Mouse (Mus musculus): ENCODE data around the gene Cfl1. TPM values are rescaled to one million over a fixed set of nuclear protein-coding genes. Genes with fewer than 3 reads are reported as not detected.

Cfl1 gene
- polyA plus RNA-seq, 1 experiment, result 151 TPM

DNA sequence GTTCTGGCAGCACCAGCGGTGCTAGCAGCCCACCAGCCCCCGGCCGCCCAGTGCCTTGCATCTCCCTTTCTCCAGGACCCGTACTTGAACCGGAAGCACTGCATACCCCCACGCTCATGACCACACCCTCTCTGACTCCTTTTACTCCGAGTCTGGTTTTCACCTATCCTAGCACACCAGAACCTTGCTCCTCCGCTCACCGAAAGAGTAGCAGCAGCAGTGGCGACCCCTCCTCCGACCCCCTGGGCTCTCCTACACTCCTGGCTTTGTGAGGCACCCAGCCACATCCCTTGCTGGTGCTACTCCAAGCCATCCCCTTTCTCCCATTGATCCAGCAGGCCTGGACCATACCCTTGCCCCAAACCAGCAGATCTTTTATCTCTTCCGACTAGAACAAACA lies 35.2 kb upstream of the Cfl1 start:
- H3K4me3 ChIP-seq (replicated peaks), result no peak overlapping the region
- H3K36me3 ChIP-seq (ENCODE audit: control insufficient read depth), result peaks cover 7% of the 10 kb centered on the region
- H3K4me1 ChIP-seq (ENCODE audit: control insufficient read depth), result peaks cover 50% of the 10 kb centered on the region
- H3K9me3 ChIP-seq (ENCODE audit: control insufficient read depth, low read length), result no peaks in the 10 kb centered on the region
- H3K27me3 ChIP-seq (ENCODE audit: control insufficient read depth), result peaks cover 20% of the 10 kb centered on the region
- TF ChIP-seq GATA1 (IDR thresholded peaks at IDR 0.05; ENCODE audit: low read length), result no peak
- TF ChIP-seq TAL1 (IDR thresholded peaks at IDR 0.05; ENCODE audit: low read length), result no peak

DNA sequence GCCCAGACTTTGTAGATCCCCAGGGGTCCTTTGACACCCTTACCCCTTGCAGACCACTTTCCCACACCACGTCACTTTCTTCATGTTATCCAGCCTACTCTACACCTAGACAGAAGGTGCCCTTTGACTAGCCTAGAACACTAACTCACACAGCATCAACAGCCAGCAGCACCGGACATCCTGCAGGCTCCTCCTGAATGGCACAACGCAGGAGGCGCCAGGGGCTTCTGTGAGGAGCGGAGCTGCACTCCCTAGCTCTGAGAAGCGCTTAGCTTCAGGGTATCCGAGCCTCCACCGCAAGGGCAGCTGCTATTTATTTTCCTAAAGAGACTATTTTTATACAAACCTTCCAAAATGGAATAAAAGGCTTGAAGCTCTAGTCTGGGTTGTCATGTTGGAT lies 34.7 kb upstream of the Cfl1 start:
- Histone ChIP-seq H3K4me3 (replicated peaks) (no peak overlapping the region), H3K4me1 (ENCODE audit: control insufficient read depth) (peaks cover 54% of the 10 kb centered on the region)
- TF ChIP-seq TAL1 (IDR thresholded peaks at IDR 0.05; ENCODE audit: low read length) (no peak), GATA1 (IDR thresholded peaks at IDR 0.05; ENCODE audit: low read length) (no peak)

DNA sequence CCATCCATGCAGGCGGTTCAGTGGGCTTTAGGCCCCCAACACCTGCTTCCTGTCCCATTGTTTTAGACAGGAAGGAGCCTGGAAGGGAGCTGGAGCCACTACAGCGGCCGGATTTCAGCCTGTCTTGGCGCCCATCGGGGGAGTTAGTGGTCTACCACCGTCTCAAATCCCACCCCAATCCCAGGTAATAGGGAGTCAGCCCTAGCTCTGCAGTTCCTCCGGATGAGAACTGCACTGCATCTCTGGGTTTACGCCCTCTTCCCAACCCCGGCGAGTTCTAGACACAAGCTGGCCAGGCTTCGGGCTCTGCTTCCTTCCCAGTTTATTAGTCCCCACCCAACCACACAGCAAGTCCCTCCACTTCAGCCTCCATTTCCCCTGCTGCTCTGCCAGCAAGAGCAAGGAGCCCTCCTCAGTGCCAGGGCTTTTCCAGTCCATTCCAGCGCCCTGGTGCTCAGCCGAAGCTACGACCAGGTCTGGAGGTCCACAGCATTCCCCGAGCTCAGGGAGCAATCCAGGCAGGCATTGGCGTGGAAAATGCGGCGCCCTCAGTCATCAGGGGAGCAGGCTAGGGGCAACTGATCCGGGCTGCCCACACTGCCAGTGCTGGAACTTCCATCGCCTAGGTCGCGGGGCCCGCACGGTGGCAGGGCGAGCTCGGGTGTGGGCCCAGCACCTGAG lies 33.9 kb upstream of the Cfl1 start:
- H3K27me3 ChIP-seq (ENCODE audit: control insufficient read depth), result peaks cover 10% of the 10 kb centered on the region
- peaks cover 7% of the 10 kb centered on the region for H3K36me3 ChIP-seq (ENCODE audit: control insufficient read depth)
- TF ChIP-seq GATA1 (IDR thresholded peaks at IDR 0.05; ENCODE audit: low read length), result no peak
- TF ChIP-seq TAL1 (IDR thresholded peaks at IDR 0.05; ENCODE audit: low read length), result no peak
- H3K4me3 ChIP-seq (replicated peaks), result peak overlapping the region; percentile 76
- H3K4me1 ChIP-seq (ENCODE audit: control insufficient read depth), result peaks cover 62% of the 10 kb centered on the region
- H3K9me3 ChIP-seq (ENCODE audit: control insufficient read depth, low read length), result no peaks in the 10 kb centered on the region

More for the DNA sequence above, 34.7 kb upstream of the Cfl1 start:
- H3K9me3 ChIP-seq (ENCODE audit: control insufficient read depth, low read length), result no peaks in the 10 kb centered on the region
- H3K36me3 ChIP-seq (ENCODE audit: control insufficient read depth), result peaks cover 7% of the 10 kb centered on the region
- peaks cover 15% of the 10 kb centered on the region for H3K27me3 ChIP-seq (ENCODE audit: control insufficient read depth)

DNA sequence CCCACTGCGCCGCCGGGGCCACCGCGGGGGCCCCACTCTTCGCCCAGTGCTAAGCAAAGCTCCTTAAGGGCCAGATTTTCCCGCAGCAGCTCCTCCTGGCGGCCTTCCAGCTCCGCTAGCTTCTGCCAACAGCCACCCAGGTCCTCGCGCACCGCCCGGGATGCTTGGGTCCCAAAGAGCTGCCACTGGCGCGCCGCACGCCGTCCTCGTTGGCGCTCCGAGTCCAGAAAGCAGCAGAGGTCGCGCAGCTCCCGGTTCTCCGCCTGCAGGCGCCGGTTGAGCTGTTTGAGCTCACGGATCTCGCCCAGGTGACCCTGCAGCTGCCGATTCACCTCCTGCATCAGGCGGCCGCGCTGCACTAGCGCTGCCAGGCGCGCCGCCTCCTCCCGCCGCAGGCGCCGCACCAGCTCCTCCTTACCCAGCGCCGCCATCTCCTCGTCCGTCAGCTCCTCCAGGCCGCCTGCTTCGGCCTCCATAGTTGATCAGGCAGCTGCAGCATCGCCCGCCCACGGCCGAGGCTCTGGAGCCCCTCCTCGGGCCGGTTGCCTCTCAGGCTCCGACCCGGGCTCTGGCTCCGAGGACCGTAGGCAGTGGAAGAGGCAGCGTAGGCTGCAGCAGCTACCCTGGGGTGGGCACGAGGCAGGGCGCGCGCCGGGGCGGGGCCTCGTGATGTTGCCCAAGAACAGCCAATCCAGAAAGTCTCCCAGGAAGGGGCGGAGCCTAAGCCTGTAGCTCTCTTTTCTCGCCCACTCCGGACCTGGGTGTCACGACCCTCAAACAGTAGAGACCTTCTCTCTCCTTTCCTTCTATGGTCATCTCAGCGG lies 33.1 kb upstream of the Cfl1 start:
- Histone ChIP-seq H3K9me3 (ENCODE audit: control insufficient read depth, low read length) (no peaks in the 10 kb centered on the region), H3K27me3 (ENCODE audit: control insufficient read depth) (peaks cover 10% of the 10 kb centered on the region), H3K4me1 (ENCODE audit: control insufficient read depth) (peaks cover 65% of the 10 kb centered on the region), H3K36me3 (ENCODE audit: control insufficient read depth) (peaks cover 7% of the 10 kb centered on the region), H3K4me3 (replicated peaks) (peak overlapping the region; percentile 76)
- TF ChIP-seq TAL1 (IDR thresholded peaks at IDR 0.05; ENCODE audit: low read length) (no peak), GATA1 (IDR thresholded peaks at IDR 0.05; ENCODE audit: low read length) (no peak)

DNA sequence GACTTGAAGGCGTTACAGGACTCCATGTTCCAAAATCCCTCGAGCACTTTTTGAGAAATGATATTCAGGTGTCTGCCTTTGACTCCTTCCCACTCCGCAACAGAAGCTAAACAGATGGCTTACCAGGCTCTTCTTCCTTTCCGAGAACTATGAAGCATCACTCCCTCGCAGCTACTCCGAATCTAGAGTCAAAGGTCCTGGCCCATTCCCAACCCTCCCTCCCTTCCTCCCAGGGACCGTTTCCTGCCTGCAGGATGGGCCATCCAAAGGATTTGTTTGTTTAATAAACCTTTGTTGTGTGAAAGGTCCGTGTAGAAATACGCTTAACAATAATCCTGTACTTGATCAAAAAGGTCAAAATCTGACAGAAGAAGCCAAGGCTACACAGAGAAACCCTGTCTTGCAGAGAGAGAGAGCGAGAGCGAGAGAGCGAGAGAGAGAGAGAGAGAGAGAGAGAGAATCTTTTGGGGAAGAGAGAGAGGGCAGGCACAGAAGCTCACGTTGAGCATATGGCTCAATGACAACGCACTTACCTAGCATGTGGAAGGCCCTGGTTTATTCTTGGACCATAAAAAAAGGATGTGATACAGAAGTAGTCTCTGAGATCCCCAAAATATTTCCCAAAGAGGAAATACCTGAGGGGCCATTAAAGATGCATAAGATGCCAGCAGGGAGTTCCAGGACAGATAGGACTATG lies 32.4 kb upstream of the Cfl1 start, which contains the start of gene Ccdc85b:
Gene Ccdc85b, minus strand, starts transcription at position 149 of the 697 bp plus-strand sequence.
- Histone ChIP-seq H3K36me3 (ENCODE audit: control insufficient read depth) (peaks cover 14% of the 10 kb centered on the region), H3K4me3 (replicated peaks) (peak within 1 kb of the TSS; percentile 76), H3K4me1 (ENCODE audit: control insufficient read depth) (peaks cover 68% of the 10 kb centered on the region), H3K27me3 (ENCODE audit: control insufficient read depth) (peaks cover 10% of the 10 kb centered on the region), H3K9me3 (ENCODE audit: control insufficient read depth, low read length) (no peaks in the 10 kb centered on the region)
- TF ChIP-seq GATA1 (IDR thresholded peaks at IDR 0.05; ENCODE audit: low read length) (no peak), TAL1 (IDR thresholded peaks at IDR 0.05; ENCODE audit: low read length) (no peak)

DNA sequence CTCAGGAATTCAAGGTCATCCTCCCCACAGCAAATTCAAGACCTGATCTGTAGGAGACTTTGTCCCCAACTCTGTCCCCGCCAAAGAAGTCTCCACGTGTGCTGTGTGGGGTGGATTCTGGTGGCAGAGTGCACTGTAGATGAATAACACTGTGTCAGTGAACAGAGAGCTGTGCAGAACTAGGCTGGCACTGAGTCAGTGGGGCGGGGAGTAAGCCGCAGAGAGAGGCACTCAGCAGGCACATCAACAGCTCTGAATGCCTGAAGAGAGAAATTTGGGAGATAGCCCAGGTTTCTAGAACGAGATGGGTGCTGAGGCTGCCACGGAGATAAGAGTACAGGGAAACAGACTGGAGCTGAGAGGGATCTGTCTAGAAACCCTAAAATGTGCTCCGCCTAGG lies 31.2 kb upstream of the Cfl1 start:
- Histone ChIP-seq H3K27me3 (ENCODE audit: control insufficient read depth) (peaks cover 10% of the 10 kb centered on the region), H3K36me3 (ENCODE audit: control insufficient read depth) (peaks cover 25% of the 10 kb centered on the region), H3K4me1 (ENCODE audit: control insufficient read depth) (peaks cover 68% of the 10 kb centered on the region), H3K4me3 (replicated peaks) (no peak overlapping the region), H3K9me3 (ENCODE audit: control insufficient read depth, low read length) (no peaks in the 10 kb centered on the region)
- TF ChIP-seq GATA1 (IDR thresholded peaks at IDR 0.05; ENCODE audit: low read length), result no peak

DNA sequence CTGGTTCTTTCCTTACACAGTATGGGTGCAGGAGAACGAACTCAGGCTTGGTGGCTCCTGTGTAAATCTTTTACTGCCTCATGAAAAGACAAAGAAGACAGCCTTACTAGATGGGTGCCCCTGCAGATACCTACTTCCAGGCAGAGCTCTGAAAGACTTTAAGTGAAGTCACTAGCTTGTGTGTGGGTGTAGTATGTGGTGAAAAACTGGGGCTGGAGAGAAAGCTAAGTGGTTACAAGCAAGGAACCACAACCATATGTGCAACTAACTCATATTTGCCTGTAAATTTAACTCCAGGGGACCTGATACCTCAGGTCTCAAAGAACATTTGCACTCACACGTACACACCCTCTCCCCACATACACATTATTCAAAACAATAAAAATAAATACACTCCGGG lies 30.4 kb upstream of the Cfl1 start:
- no peaks in the 10 kb centered on the region for H3K9me3 ChIP-seq (ENCODE audit: control insufficient read depth, low read length)
- peaks cover 10% of the 10 kb centered on the region for H3K27me3 ChIP-seq (ENCODE audit: control insufficient read depth)
- H3K4me1 ChIP-seq (ENCODE audit: control insufficient read depth), result peaks cover 66% of the 10 kb centered on the region
- peak overlapping the region; percentile 83 for H3K4me3 ChIP-seq (replicated peaks)
- H3K36me3 ChIP-seq (ENCODE audit: control insufficient read depth), result peaks cover 28% of the 10 kb centered on the region
- TF ChIP-seq GATA1 (IDR thresholded peaks at IDR 0.05; ENCODE audit: low read length) (no peak), TAL1 (IDR thresholded peaks at IDR 0.05; ENCODE audit: low read length) (no peak)

DNA sequence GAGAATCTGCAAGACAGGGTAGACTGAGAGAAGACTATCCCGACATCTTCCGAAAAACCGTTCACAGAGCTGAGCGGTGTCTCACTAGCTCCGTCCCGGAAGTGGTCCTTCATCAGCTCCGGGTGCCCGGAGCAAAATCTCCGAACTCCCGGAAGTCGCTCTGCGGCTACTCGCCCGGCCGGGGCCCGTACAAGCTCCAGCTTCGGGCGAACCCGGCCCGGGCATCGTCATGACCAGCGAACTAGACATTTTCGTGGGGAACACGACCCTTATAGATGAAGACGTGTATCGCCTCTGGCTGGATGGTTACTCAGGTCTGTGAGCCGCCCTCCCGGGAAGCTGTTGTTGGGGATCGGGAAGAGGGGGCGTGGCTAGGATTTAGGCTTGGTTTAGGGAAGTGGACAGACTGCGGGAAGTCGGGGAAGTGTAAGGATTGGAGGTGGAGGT lies 29.8 kb upstream of the Cfl1 start, which contains the start of gene Fibp:
Gene Fibp, plus strand, starts transcription at position 151 of the 447 bp plus-strand sequence.
- no peak for TF ChIP-seq TAL1 (IDR thresholded peaks at IDR 0.05; ENCODE audit: low read length)
- TF ChIP-seq GATA1 (IDR thresholded peaks at IDR 0.05; ENCODE audit: low read length), result no peak
- no peaks in the 10 kb centered on the region for H3K9me3 ChIP-seq (ENCODE audit: control insufficient read depth, low read length)
- peaks cover 32% of the 10 kb centered on the region for H3K36me3 ChIP-seq (ENCODE audit: control insufficient read depth)
- H3K27me3 ChIP-seq (ENCODE audit: control insufficient read depth), result peaks cover 10% of the 10 kb centered on the region
- H3K4me3 ChIP-seq (replicated peaks), result peak within 1 kb of the TSS; percentile 83
- peaks cover 61% of the 10 kb centered on the region for H3K4me1 ChIP-seq (ENCODE audit: control insufficient read depth)

DNA sequence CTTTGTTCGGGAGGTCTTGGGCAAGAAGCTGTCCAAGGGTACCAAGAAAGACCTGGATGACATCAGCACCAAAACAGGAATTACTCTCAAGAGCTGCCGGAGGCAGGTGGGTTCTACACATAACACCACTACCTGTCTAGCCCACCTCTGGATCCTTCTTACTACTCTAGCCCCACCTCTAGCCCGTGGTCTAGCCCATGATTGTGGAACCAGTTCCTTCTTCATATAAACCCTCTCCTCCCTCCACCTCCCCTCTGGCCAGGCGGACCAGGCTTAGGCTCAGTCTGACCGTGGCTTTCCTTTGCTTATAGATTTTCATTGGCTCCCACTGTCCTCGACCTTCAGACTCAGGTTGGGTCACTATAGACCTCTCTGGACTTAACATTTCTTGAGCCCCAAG lies 28.8 kb upstream of the Cfl1 start:
- Histone ChIP-seq H3K36me3 (ENCODE audit: control insufficient read depth) (peaks cover 41% of the 10 kb centered on the region), H3K9me3 (ENCODE audit: control insufficient read depth, low read length) (no peaks in the 10 kb centered on the region), H3K27me3 (ENCODE audit: control insufficient read depth) (peaks cover 6% of the 10 kb centered on the region), H3K4me1 (ENCODE audit: control insufficient read depth) (peaks cover 52% of the 10 kb centered on the region), H3K4me3 (replicated peaks) (peak overlapping the region; percentile 83)
- TF ChIP-seq GATA1 (IDR thresholded peaks at IDR 0.05; ENCODE audit: low read length) (no peak), TAL1 (IDR thresholded peaks at IDR 0.05; ENCODE audit: low read length) (no peak)
